Mouse (Mus musculus) intestine, embryonic 14.5 days (tissue): Measurements from ENCODE around the gene Erf. TPM values are rescaled to one million over a fixed set of nuclear protein-coding genes. Genes with fewer than 3 reads are reported as not detected.

Experiments
- ATAC-seq: fragments of 200-750 bp; cut with Nextera tagmentation; replicated peaks from 2 replicates; pipeline ENCODE4 v1.8.0; 2017; ENCODE audit warnings: low read depth, moderate number of reproducible peaks, moderate TSS enrichment, moderate library complexity; ENCODE audit not compliant: low FRiP score, low TSS enrichment
- DNase-seq: peaks from one replicate; pipeline ENCODE4 v3.0.0-alpha.2; 2018; ENCODE audit warnings: low spot score
- H3K27ac ChIP-seq: fragments of 300-500 bp; sonication (generic); 2 replicates; pipeline ENCODE4 v1.5.1; 2014; ENCODE audit warnings: low read depth, mild to moderate bottlenecking, control low read depth
- H3K27me3 ChIP-seq: fragments of 300-500 bp; sonication (generic); replicated peaks from 2 replicates; pipeline ENCODE4 v1.6.1; 2014; ENCODE audit warnings: low read length, control low read depth; ENCODE audit not compliant: control insufficient read depth, insufficient read depth
- H3K36me3 ChIP-seq: fragments of 300-500 bp; sonication (generic); 2 replicates; pipeline ENCODE4 v1.6.1; 2014; ENCODE audit warnings: low read length, control low read depth; ENCODE audit not compliant: control insufficient read depth, insufficient read depth
- H3K4me1 ChIP-seq: fragments of 300-500 bp; sonication (generic); replicated peaks from 2 replicates; pipeline ENCODE4 v1.6.1; 2014; ENCODE audit warnings: low read length, control low read depth, mixed read lengths; ENCODE audit not compliant: control insufficient read depth, insufficient read depth
- H3K4me2 ChIP-seq: fragments of 300-500 bp; sonication (generic); 2 replicates; pipeline ENCODE4 v1.6.1; 2014; ENCODE audit warnings: low read length
- H3K4me3 ChIP-seq: fragments of 300-500 bp; sonication (generic); 2 replicates; pipeline ENCODE4 v1.5.1; 2014; ENCODE audit warnings: low read depth, low read length, control low read depth, mixed read lengths
- H3K9ac ChIP-seq: fragments of 300-500 bp; sonication (generic); 2 replicates; pipeline ENCODE4 v1.6.1; 2014; ENCODE audit warnings: mild to moderate bottlenecking, low read length
- H3K9me3 ChIP-seq: fragments of 300-500 bp; sonication (generic); 2 replicates; pipeline ENCODE4 v1.6.1; 2016; ENCODE audit warnings: low read length, control low read depth; ENCODE audit not compliant: control insufficient read depth
- WGBS: fragments of 180-500 bp; shearing (Covaris S2); extraction: QIAGEN DNeasy Blood & Tissue Kit; methylation state at CpG from one replicate; pipeline ENCODE4 v1.1.7; 2014; 5-methylcytosine and 5-hydroxymethylcytosine counted together
- polyA plus RNA-seq: library from polyadenylated mRNA; unstranded; fragments of >200 nt; fragmentation: Nextera tagmentation; extraction: Ambion mirVana; gene quantifications from 2 replicates; pipeline ENCODE4 v1.2.1, GENCODE M21; 2014

Gene Erf
- polyA plus RNA-seq, 1 experiment from 2014 or later: 22.0 TPM

DNA sequence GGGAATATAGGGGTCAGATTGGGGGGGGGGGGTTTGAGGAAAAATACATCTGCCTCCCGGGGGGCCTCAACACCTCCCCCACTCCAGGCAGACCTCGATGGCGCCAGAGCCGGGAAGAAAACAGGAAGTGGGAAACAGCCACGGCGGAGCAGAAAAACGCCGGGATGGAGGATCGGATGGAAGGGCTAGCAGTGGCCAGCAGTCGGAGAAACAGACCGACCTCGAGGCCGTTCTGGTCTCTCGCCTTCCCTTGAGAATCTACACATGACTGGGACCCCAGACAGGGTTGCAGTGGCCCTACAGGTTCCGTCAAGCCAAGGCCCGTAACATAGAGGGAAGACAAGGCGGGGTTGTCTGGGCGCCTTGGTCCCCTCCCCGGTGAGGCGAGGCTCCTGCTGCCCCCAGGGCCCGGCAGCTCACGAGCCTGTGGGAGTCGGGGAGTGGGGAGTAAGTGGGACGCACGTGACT is 1.7 kb downstream of the Erf start:
- Histone ChIP-seq H3K4me2 (peak overlapping the region; percentile 98), H3K4me1 (peaks cover 36% of the 10 kb centered on the region), H3K27ac (peak overlapping the region; percentile 97), H3K9me3 (no peaks in the 10 kb centered on the region), H3K27me3 (no peaks in the 10 kb centered on the region), H3K9ac (peak overlapping the region; percentile 97), H3K36me3 (peaks cover 25% of the 10 kb centered on the region), H3K4me3 (peak overlapping the region; percentile 97)
- WGBS: 0% methylated on average over 25 of the region's 25 CpGs
- peak; percentile 82 for DNase-seq
- no peak; the same call in none of the 2 replicates for ATAC-seq

DNA sequence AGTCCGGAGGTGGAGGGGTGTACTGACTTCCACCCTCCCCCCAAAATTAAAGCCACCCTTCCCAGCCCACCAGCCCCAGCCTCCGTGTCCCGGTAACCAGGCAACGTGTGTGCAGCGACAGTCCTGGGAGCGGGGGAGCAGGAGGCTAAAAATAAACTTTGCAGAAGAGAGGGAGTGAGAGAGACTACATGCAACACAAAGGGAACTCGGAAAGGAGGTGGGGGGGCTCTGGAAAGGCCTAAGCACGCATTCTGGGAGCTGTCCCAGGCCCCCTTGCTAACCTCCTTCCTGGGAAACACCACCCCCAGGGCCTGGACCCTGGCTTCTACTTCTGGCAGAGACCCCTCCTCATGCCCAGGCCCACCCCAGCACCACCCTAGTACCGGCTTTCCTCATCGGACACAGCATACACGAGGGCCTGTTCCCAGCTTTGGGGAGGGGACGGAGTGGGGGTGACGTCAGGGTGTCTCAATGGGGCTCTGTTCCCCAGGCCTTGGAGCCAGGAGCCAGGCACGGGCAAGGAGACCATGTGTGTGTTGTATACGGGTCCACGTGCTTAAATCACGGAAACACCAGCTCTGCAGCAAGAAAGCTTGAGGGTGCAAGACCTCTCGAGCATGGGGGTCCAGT is 2.4 kb downstream of the Erf start:
- peak overlapping the region; percentile 98 for H3K4me2 ChIP-seq
- no peaks in the 10 kb centered on the region for H3K27me3 ChIP-seq
- H3K4me3 ChIP-seq: peak overlapping the region; percentile 97
- H3K36me3 ChIP-seq: peaks cover 31% of the 10 kb centered on the region
- peak overlapping the region; percentile 97 for H3K9ac ChIP-seq
- ATAC-seq: 0 out of 2 replicates have a peak, but pooled peaks have one; percentile 6
- peaks cover 36% of the 10 kb centered on the region for H3K4me1 ChIP-seq
- peak; percentile 74 for DNase-seq
- H3K27ac ChIP-seq: peak overlapping the region; percentile 97
- WGBS: 2% methylated on average over 18 of the region's 18 CpGs
- no peaks in the 10 kb centered on the region for H3K9me3 ChIP-seq

DNA sequence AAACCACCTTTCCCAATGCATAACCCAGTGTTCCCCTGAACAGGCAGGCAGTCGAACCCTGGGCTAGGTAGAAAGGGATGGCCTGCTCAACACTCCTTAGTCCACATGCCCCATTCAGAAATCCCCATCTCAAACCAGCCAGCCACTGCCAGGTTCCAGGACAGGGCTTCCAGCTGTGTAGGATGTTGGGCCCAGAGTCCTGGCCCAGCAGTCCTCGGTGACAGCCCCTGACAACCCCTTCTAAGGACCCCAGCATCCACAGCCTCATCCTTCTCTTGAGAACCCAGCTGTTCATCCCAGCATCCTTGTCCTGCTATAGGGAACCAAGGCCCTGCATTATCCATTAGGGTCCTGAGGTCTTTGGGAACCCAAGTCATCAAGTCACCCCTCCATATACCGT is 3.1 kb downstream of the Erf start:
- 16% methylated on average over 3 of the region's 3 CpGs for WGBS
- H3K36me3 ChIP-seq: peaks cover 38% of the 10 kb centered on the region
- H3K27ac ChIP-seq: peak overlapping the region; percentile 97
- no peak for DNase-seq
- H3K4me1 ChIP-seq: peaks cover 36% of the 10 kb centered on the region
- peak overlapping the region; percentile 97 for H3K4me3 ChIP-seq
- no peak for ATAC-seq
- H3K27me3 ChIP-seq: no peaks in the 10 kb centered on the region
- no peaks in the 10 kb centered on the region for H3K9me3 ChIP-seq
- H3K4me2 ChIP-seq: peak overlapping the region; percentile 98
- peak overlapping the region; percentile 97 for H3K9ac ChIP-seq

DNA sequence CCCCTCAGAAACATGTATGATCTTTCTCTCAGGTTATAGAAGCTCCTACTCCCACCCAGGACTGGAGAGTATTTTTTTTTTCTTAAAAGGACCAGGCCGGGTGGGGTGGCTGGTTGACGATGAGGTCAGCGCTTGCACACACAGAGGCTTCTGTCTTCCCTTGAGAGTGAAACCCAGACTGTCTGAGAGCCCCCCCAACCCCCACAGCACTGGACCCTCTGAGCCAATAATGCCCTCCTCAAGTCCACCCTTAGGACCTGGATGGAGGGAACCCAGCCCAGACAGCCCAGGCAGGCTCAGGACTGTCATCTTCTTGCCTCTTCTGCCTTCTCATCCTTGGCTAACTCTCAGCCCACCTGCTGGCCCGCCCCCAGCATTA is 3.8 kb downstream of the Erf start:
- DNase-seq (no peak), ATAC-seq (no peak)
- H3K9ac ChIP-seq: peak overlapping the region; percentile 97
- peak overlapping the region; percentile 98 for H3K4me2 ChIP-seq
- H3K36me3 ChIP-seq: peaks cover 44% of the 10 kb centered on the region
- H3K9me3 ChIP-seq: no peaks in the 10 kb centered on the region
- 49% methylated on average over 4 of the region's 4 CpGs for WGBS
- peaks cover 33% of the 10 kb centered on the region for H3K4me1 ChIP-seq
- peak overlapping the region; percentile 97; the same call in 1 of the 2 replicates for H3K4me3 ChIP-seq
- peak overlapping the region; percentile 97; the same call in 1 of the 2 replicates for H3K27ac ChIP-seq
- no peaks in the 10 kb centered on the region for H3K27me3 ChIP-seq

DNA sequence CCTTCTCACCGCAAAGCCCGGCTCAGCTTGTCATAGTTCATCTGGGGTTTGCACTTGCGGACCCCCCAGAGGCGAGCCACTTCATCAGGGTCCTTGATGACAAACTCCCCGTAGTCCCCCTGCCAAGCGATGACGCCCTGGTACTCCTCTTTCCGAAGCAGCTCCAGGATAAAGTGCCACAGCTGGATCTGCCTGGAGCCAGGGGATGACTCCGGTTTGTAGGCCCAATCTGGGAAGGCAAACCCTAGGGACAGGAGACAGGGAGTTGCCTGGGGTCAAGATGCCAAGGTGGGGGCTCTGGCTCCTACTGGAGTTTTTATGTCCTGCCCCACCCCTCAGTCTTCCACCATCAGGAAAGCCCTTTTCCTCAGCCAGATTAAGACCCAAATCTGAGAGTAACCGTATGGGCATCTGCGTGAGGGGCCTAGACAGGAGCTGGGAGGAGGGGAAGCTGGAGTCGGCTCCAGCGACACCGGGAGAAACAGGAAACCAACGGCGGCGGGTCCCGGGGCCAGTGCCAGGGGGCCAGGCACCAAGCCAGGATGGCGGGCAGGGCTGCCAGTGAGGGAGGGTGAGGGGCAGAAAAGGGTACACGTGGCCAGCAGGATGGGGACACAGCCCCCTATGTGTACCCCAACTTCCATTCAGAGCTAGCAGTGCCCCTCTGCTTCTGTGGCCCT is 4.3 kb downstream of the Erf start:
- H3K9ac ChIP-seq: peak overlapping the region; percentile 97; the same call in 1 of the 2 replicates
- 54% methylated on average over 20 of the region's 20 CpGs for WGBS
- peak overlapping the region; percentile 97; the same call in 1 of the 2 replicates for H3K4me3 ChIP-seq
- peaks cover 28% of the 10 kb centered on the region for H3K4me1 ChIP-seq
- DNase-seq: no peak
- H3K27ac ChIP-seq: peak overlapping the region; percentile 22; the same call in 1 of the 2 replicates
- peaks cover 44% of the 10 kb centered on the region for H3K36me3 ChIP-seq
- H3K9me3 ChIP-seq: no peaks in the 10 kb centered on the region
- no peaks in the 10 kb centered on the region for H3K27me3 ChIP-seq
- no peak for ATAC-seq
- H3K4me2 ChIP-seq: peak overlapping the region; percentile 98

DNA sequence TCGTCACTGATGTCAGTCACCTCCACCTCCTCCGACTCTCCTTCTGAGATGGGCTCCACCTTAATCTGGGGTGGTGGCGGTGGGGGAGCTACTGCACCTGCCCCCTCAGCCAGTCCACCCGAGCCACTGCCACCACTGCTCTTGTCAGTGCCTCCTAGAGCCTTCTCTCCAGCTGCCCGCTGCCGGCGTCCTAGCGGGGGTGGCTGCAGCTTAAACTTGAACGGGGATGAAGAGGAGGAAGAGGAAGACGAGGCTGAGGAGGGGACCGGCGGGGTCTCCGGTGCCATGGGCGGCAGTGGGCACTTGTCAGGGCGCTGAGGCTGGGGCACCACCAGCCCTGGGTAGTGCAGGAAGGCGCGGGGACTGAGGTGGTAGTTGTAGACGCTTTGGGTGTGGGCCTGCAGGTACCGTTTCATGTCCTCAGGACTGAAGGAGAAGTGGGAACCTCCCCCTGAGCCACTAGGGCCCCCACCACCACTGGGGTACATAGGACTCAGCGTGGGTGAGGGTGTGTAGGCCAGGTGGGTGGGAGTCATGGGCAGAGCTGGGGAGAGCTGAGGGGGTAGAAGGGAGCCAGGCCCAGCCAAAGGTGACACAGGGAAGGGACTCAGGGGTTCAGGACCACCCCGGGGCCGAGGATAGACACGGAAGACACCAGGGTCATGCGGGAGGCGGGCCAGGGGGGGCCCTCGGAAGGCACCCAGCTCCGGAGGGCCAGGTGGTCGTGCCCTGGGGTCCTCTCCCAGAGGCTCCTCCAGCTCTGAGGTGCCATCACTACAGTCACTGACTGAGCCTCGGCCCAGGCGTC is 5.8 kb downstream of the Erf start:
- Histone ChIP-seq H3K4me3 (no peak overlapping the region), H3K4me2 (no peak overlapping the region), H3K27me3 (no peaks in the 10 kb centered on the region), H3K36me3 (peaks cover 44% of the 10 kb centered on the region), H3K9ac (no peak overlapping the region), H3K4me1 (peaks cover 28% of the 10 kb centered on the region), H3K27ac (no peak overlapping the region), H3K9me3 (no peaks in the 10 kb centered on the region)
- WGBS: 91% methylated on average over 27 of the region's 30 CpGs
- DNase-seq (no peak), ATAC-seq (no peak)

DNA sequence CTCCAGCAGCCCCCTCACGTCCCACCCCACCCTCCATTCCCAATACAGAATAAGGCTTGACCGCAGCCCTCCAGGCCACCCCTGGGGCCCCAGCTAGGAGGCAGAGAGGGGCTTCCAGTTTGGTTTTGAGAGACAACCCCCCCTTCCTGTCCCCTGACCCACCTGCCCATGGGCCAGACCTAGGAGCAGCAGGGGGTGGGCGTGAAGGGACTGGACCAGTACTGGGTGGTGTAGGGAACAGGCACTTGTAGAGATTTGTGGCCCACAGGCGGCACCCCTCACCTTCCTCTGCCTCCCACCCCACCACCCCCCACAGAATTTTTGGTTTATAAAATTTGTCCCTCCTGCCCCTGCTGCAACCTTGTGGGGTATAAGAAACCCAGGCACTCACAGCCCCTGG is 7.2 kb downstream of the Erf start:
- Histone ChIP-seq H3K4me1 (peaks cover 31% of the 10 kb centered on the region), H3K4me2 (no peak overlapping the region), H3K9ac (no peak overlapping the region), H3K4me3 (no peak overlapping the region), H3K27ac (no peak overlapping the region), H3K9me3 (no peaks in the 10 kb centered on the region), H3K27me3 (no peaks in the 10 kb centered on the region), H3K36me3 (peaks cover 44% of the 10 kb centered on the region)
- no peak for ATAC-seq
- WGBS: 92% methylated on average over 4 of the region's 4 CpGs
- DNase-seq: no peak

DNA sequence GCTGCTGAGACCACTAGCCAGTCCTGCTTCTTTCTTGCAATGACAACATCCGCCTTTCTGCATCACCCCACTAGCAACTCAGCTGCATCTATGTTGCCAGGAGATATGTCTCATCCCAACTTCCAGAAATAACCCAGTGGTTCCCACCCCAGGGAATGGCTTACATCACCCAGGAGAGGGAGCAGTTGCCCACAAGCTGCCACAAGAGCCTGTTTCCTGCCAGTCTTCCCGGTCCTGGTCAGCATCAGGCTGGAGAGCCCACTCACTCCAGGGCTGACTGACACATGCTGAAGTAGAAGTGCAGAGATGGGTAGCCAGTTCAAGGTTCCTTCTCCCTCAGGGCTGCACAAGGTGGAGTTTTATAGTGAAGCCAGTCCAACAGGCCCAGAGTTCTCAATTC is 9.5 kb downstream of the Erf start:
- Histone ChIP-seq H3K27me3 (no peaks in the 10 kb centered on the region), H3K4me1 (peaks cover 16% of the 10 kb centered on the region), H3K9ac (no peak overlapping the region), H3K4me3 (no peak overlapping the region), H3K27ac (no peak overlapping the region; the same call in 1 of the 2 replicates), H3K36me3 (peaks cover 41% of the 10 kb centered on the region), H3K9me3 (no peaks in the 10 kb centered on the region), H3K4me2 (no peak overlapping the region)
- 23% methylated on average over 2 of the region's 2 CpGs for WGBS
- ATAC-seq (no peak), DNase-seq (no peak)
